Mouse (Mus musculus): ENCODE measurements at regions not wholly inside any gene's neighbourhood (a gene's known extent, or its start where the extent isn't known, plus 50 kb on each side); places are given as distances from the start of the nearest gene placed in this dataset.

DNA sequence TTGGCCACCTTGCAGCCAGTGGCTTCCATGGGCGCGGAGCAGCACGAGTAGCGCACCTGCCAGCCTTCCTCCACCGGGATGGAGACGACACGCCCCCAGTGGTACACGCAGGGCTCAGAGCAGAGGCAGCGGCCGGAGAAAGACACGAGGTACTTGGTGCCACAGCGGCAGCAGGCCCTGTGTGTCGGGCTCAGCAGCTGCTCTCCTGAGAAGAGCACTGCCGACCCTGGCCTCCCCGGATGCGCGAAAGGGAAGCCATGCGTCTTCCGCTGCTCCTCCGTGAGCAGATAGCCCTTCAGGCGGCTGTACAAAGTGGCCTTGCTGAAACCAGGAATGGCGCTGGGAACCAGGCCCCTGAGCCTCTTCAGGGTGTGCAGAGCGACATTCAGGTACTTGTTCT lies 59.2 kb upstream of the Supt20 start:
- TF ChIP-seq CTCF (IDR thresholded peaks at IDR 0.05; ENCODE audit: low read depth, low read length) = no peak
- TF ChIP-seq EP300 (IDR thresholded peaks at IDR 0.05; ENCODE audit: insufficient read depth, low read depth, low read length) = no peak
